ENCODE assay signal across 31 mouse cellular contexts in genomic region chr4:107955691-107956090, GRCm38 (mm10). TPM values are rescaled to one million over a fixed set of nuclear protein-coding genes. Genes with fewer than 3 reads are reported as not detected.
"Had no signal": no experiment of that assay in that cellular context is flagged by ENCODE, and none has a peak within 500 bp of the region (broad histone marks: within the 10 kb centered on the region; RNA-seq: fewer than 3 reads in every experiment).

No protein-coding gene starts in this region.

- H3K27ac ChIP-seq: embryonic facial prominence, embryonic 10.5 days; embryonic facial prominence, embryonic 12.5 days; embryonic facial prominence, embryonic 13.5 days; embryonic facial prominence, embryonic 15.5 days; forebrain, embryonic 10.5 days; forebrain, embryonic 12.5 days; forebrain, embryonic 13.5 days; forebrain, embryonic 15.5 days; gastrocnemius, adult 2 months; heart, adult 2 months; heart, embryonic 10.5 days had no signal

- H3K4me1 ChIP-seq: embryonic facial prominence, embryonic 10.5 days; forebrain, embryonic 10.5 days; forebrain, embryonic 12.5 days had no signal

- H3K9ac ChIP-seq: embryonic facial prominence, embryonic 12.5 days; embryonic facial prominence, embryonic 13.5 days; embryonic facial prominence, embryonic 15.5 days; forebrain, embryonic 12.5 days; forebrain, embryonic 13.5 days; forebrain, embryonic 15.5 days; forebrain, postnatal 0 days had no signal

- H3K36me3 ChIP-seq: embryonic facial prominence, embryonic 10.5 days; embryonic facial prominence, embryonic 12.5 days; embryonic facial prominence, embryonic 13.5 days; embryonic facial prominence, embryonic 15.5 days; forebrain, embryonic 10.5 days; forebrain, embryonic 12.5 days; forebrain, embryonic 15.5 days; heart, embryonic 10.5 days had no signal

- H3K9me3 ChIP-seq: embryonic facial prominence, embryonic 10.5 days; embryonic facial prominence, embryonic 12.5 days; embryonic facial prominence, embryonic 13.5 days; embryonic facial prominence, embryonic 15.5 days; forebrain, embryonic 10.5 days; forebrain, embryonic 12.5 days; forebrain, embryonic 13.5 days; forebrain, embryonic 15.5 days; heart, embryonic 10.5 days had no signal

- H3K4me3 ChIP-seq: embryonic facial prominence, embryonic 10.5 days; embryonic facial prominence, embryonic 12.5 days; embryonic facial prominence, embryonic 13.5 days; embryonic facial prominence, embryonic 15.5 days; erythroblast, embryonic 14.5 days; forebrain, embryonic 10.5 days; forebrain, embryonic 12.5 days; forebrain, embryonic 13.5 days; forebrain, embryonic 15.5 days; gastrocnemius, adult 2 months; heart, adult 2 months; heart, embryonic 10.5 days had no signal

- H3K4me2 ChIP-seq: embryonic facial prominence, embryonic 12.5 days; embryonic facial prominence, embryonic 13.5 days; embryonic facial prominence, embryonic 15.5 days; forebrain, embryonic 12.5 days; forebrain, embryonic 13.5 days; forebrain, embryonic 15.5 days had no signal

- ATAC-seq: forebrain, embryonic 13.5 days; forebrain, embryonic 15.5 days; forebrain, postnatal 0 days had no signal

- H3K27me3 ChIP-seq: embryonic facial prominence, embryonic 12.5 days; embryonic facial prominence, embryonic 13.5 days; embryonic facial prominence, embryonic 15.5 days; forebrain, embryonic 12.5 days; forebrain, embryonic 13.5 days; forebrain, embryonic 15.5 days had no signal

- DNase-seq: cerebellum, adult 9-10 months; cerebellum, adult 9-11 months; cerebellum, postnatal 10 days; cerebellum, postnatal 14 days; cerebellum, postnatal 25 days; cerebellum, postnatal 36 days; embryo, embryonic 11 days; forebrain, postnatal 0 days; gastrocnemius, adult 2 months; gastrocnemius, postnatal 10 days; gastrocnemius, postnatal 14 days; gastrocnemius, postnatal 25 days; gastrocnemius, postnatal 36 days; heart, adult 11 months; heart, adult 18-20 months; heart, adult 2 months had no signal

RNA-seq across cellular contexts. Expression of gene Slc1a7, which starts 12.4 kb away (rescaled TPM):
- total RNA-seq: common myeloid progenitor, adult 5-6 weeks; forebrain, postnatal 0 days; gastrocnemius, postnatal 10 days; gastrocnemius, postnatal 4 days; granulocyte monocyte progenitor cell, adult 5-6 weeks had no signal
- polyA plus RNA-seq: embryonic facial prominence, embryonic 10.5 days; embryonic facial prominence, embryonic 12.5 days; embryonic facial prominence, embryonic 13.5 days; embryonic facial prominence, embryonic 14.5 days; erythroblast, embryonic 14.5 days; forebrain, embryonic 11.5 days; forebrain, embryonic 12.5 days; forebrain, embryonic 13.5 days; heart, embryonic 10.5 days had no signal
